Mouse (Mus musculus): Measurements from ENCODE around the gene 7420426K07Rik. TPM values are rescaled to one million over a fixed set of nuclear protein-coding genes. Genes with fewer than 3 reads are reported as not detected.

Gene 7420426K07Rik
- polyA plus RNA-seq, 1 experiment from 2014 or later, result not detected

DNA sequence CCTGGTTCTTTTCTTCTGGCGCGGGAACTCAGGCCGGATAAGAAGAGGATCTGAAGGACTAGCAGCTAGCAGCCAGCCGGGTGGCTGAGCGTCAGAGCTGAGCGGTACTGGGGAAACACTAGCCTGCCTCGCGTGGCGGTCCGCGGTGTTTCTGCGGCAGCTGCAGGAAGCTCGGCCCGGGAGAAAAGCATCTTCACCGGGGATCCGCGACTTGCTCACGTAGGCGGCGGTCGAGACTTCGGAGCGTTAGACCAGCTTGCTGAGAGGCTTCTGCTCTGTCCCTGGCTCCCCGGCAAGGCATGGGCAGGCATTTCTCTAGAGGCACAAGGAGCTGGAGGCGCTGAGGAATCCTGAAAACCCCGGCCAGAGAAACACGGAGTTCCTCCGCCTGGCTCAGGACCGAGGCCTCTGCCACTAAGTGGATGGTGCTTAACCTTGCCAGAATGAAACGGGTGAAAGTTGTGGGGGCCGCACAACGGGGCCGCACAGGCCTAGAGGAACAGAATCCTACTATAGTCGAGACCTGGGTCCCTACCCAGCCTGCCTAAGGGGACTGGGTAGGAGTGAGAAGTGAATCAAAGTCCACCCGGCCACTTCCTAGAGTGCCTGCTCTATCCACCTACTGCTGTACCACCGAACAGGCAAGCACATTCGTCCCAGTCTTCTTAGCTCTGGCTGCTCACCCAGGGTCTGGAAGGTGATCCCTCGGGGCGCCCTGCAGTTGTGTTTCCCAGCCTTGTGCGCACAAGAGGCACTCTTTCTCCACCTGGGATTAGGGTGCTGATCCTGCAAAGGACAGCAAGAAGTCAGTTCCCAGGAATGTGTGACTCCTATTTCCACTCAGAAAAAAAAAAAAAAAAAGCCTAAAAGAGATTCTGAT lies 49.5 kb downstream of the 7420426K07Rik start:
- 1% methylated on average over 40 of the region's 40 CpGs for WGBS
- peak overlapping the region; percentile 37 for H3K4me2 ChIP-seq (replicated peaks)

DNA sequence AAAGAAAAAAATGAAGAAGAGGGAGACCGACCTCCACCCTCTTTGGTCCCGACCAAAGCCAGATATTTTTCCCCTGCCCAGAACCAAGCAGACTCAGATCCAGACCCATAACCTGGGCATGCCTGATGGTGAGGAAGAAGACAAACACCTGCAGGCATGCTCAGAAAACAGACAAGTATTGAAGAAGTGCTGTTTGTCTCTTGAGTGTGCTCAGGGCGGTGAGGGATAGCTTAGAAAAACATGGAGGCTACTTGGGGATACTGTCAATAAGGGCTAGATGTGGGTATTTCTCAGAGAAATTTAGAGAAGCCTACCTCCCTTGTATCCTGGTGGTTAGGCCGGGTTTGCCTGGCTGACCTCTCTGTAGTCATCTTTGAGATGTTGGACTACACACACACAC lies 50.4 kb downstream of the 7420426K07Rik start:
- H3K9ac ChIP-seq, result no peak overlapping the region
- ATAC-seq, result no peak
- peaks cover 82% of the 10 kb centered on the region for H3K27me3 ChIP-seq (replicated peaks)
- H3K27ac ChIP-seq, result no peak overlapping the region
- H3K9me3 ChIP-seq, result no peaks in the 10 kb centered on the region
- no peak overlapping the region for H3K4me2 ChIP-seq (replicated peaks)
- H3K36me3 ChIP-seq, result no peaks in the 10 kb centered on the region
- no peak overlapping the region for H3K4me3 ChIP-seq (replicated peaks)
- H3K4me1 ChIP-seq (replicated peaks), result peaks cover 34% of the 10 kb centered on the region
- 6% methylated on average over 4 of the region's 4 CpGs for WGBS

More for the DNA sequence above, 49.5 kb downstream of the 7420426K07Rik start:
- H3K9me3 ChIP-seq, result no peaks in the 10 kb centered on the region
- peaks cover 34% of the 10 kb centered on the region for H3K4me1 ChIP-seq (replicated peaks)
- H3K9ac ChIP-seq, result no peak overlapping the region
- H3K27ac ChIP-seq, result no peak overlapping the region
- peaks cover 77% of the 10 kb centered on the region for H3K27me3 ChIP-seq (replicated peaks)
- ATAC-seq, result no peak
- H3K36me3 ChIP-seq, result no peaks in the 10 kb centered on the region
- 0 out of 2 replicates have a peak overlapping the region, but pooled peaks have one; percentile 4 for H3K4me3 ChIP-seq (replicated peaks)

DNA sequence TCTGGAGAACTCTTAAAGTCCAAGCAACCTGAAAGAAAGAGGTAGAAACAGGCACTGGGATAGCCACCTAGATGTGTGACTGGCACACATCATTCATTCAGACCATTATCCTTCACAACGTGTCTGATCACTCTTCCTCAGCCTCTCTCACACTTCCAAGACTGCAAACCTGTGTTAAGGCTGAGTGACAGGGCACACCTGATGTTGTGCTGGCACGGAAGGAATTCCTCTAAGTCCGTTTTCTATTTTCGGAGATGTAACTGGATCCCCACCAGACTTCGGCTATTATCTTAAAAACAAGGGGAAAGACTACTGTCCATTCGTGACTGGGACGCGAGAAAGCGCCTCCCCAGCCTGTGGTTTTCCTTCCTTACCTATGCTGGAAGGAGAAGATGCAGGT lies 50.9 kb downstream of the 7420426K07Rik start:
- 3% methylated on average over 9 of the region's 9 CpGs for WGBS
- H3K4me1 ChIP-seq (replicated peaks), result peaks cover 34% of the 10 kb centered on the region
- H3K36me3 ChIP-seq, result no peaks in the 10 kb centered on the region
- H3K9me3 ChIP-seq, result no peaks in the 10 kb centered on the region
- H3K9ac ChIP-seq, result no peak overlapping the region
- peaks cover 87% of the 10 kb centered on the region for H3K27me3 ChIP-seq (replicated peaks)
- H3K4me2 ChIP-seq (replicated peaks), result no peak overlapping the region
- no peak for ATAC-seq
- H3K27ac ChIP-seq, result no peak overlapping the region
- H3K4me3 ChIP-seq (replicated peaks), result no peak overlapping the region

Other genes starting within 250 kb of the 7420426K07Rik start
- not detected in 2 replicates for gene Prr23a1, start 60.6 kb upstream of the 7420426K07Rik start, polyA plus RNA-seq (2015; fragmentation: Nextera tagmentation; extraction: Ambion mirVana)
- gene Prr23a2, start 46.6 kb upstream of the 7420426K07Rik start, polyA plus RNA-seq (2015; fragmentation: Nextera tagmentation; extraction: Ambion mirVana), result not detected in 2 replicates
- not detected in 2 replicates for gene Prr23a3, start 38.4 kb upstream of the 7420426K07Rik start, polyA plus RNA-seq (2015; fragmentation: Nextera tagmentation; extraction: Ambion mirVana)
- not detected in 2 replicates for gene Foxl2, start 52.2 kb downstream of the 7420426K07Rik start, polyA plus RNA-seq (2015; fragmentation: Nextera tagmentation; extraction: Ambion mirVana)
- 39.9 and 42.8 TPM in 2 replicates for gene Faim, start 83.3 kb downstream of the 7420426K07Rik start, polyA plus RNA-seq (2015; fragmentation: Nextera tagmentation; extraction: Ambion mirVana)
- gene Gm1123, start 132.6 kb downstream of the 7420426K07Rik start, polyA plus RNA-seq (2015; fragmentation: Nextera tagmentation; extraction: Ambion mirVana), result 14.5 and 15.5 TPM in 2 replicates
- 1.1 and 1.4 TPM in 2 replicates for gene Pik3cb, start 237.5 kb downstream of the 7420426K07Rik start, polyA plus RNA-seq (2015; fragmentation: Nextera tagmentation; extraction: Ambion mirVana)